Mouse (Mus musculus) ES-E14 (cell line): Measurements from ENCODE around the gene Zfp322a.
"Not testable (repeated sequence)": the region's sequence is repeated elsewhere in the genome, so short reads cannot be mapped to it uniquely, and the experiment has no call there.

ENCODE experiments used
- CHD2 ChIP-seq: IDR thresholded peaks from 2 replicates; pipeline ENCODE4 v1.6.1; 2014; ENCODE audit warnings: mild to moderate bottlenecking, low read depth, low read length, inconsistent platforms
- HCFC1 ChIP-seq: IDR thresholded peaks from 2 replicates; pipeline ENCODE4 v1.6.1; 2012; ENCODE audit warnings: low read length, inconsistent platforms, borderline replicate concordance; ENCODE audit not compliant: insufficient read depth
- MAFK ChIP-seq: IDR thresholded peaks from 2 replicates; pipeline ENCODE4 v1.6.1; 2014; ENCODE audit warnings: mild to moderate bottlenecking, low read depth, low read length, inconsistent platforms; ENCODE audit not compliant: insufficient read depth
- ZC3H11A ChIP-seq: IDR thresholded peaks from 2 replicates; pipeline ENCODE4 v1.6.1; 2012; ENCODE audit warnings: low read depth, mild to moderate bottlenecking, inconsistent platforms, low read length, borderline replicate concordance

DNA sequence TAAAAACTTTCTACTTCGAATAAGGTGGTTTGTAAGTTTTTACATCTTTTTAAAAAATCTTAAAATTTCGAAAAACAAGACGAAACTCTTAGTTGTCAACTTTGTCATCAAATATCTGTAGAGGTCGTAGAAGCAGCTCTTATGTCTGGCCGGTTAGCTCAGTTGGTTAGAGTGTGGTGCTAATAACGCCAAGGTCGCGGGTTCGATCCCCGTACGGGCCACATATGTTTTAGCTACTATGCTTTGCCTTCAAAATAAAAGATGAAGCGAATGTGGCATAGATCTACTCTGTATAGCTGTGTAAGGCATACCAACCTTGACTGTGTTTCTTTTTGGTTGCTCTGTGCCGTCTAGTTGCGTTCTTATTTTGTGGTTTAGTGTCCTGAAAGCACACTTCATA lies 27.9 kb upstream of the Zfp322a start:
- TF ChIP-seq MAFK: 0 out of 2 replicates have a peak, but pooled peaks have one; percentile 21
- TF ChIP-seq HCFC1, CHD2, ZC3H11A: not testable (repeated sequence)
